Mouse (Mus musculus) cerebellum, adult 18-20 months (tissue): ENCODE results near the gene Medag.

ENCODE experiments used
- DNase-seq, 2 experiments: peaks; one replicate each; pipeline ENCODE4 v3.0.0; 2021

Gene Medag

DNA sequence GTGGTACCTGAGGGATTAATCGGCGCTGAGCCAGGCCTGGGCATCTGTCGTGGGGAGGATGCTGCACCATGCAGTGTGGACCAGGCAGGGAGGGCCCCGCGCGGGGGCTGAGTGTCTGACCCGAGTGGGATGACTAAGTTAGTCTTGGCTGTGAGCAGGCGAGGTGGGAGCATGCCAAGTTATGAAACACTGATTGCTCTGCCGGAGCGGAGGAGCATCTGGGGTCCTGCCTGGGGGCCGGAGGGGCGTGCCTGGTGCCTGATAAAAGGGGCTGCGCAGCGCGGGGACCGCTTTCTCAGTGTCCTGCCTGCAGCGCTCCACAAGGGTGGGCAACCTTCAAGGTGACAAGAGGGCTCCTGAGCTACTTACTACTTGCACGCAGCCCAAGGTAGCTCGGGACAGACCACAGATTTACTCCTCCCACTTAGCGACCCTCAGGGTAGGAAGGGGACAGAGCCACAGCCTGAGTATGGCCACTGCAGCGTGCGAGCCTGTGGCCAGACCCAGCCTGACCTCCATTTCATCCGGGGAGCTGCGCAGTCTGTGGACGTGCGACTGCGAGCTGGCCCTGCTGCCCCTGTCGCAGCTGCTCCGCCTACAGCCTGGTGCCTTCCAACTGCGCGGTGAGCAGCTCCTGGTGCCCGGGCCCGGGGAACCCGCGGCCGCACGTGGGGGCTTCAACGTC lies at the start of gene Medag:
Gene Medag (plus strand): TSS at position 241 of the 685 bp plus-strand sequence.
- DNase-seq = peak; percentile 76 to 77

DNA sequence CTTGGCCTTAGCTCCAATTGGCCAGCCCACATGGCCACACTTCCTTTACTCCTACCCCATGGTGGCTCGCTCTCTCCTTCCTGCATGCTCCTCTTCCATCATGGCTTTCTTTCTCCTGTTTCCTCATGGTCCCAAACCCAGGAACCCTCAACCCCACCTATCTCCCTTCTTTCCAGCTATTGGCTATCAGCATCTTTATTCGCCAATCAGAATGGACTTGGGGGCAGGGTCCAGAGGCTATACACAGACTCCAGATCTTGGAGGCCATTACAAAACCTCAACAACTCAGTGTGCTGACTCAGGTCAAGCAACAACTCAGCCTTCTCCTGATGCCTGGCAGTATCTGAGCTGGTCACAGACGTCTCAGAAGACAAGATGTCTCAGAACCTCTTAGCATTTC lies 48.9 kb upstream of the Medag start:
- DNase-seq = no peak

DNA sequence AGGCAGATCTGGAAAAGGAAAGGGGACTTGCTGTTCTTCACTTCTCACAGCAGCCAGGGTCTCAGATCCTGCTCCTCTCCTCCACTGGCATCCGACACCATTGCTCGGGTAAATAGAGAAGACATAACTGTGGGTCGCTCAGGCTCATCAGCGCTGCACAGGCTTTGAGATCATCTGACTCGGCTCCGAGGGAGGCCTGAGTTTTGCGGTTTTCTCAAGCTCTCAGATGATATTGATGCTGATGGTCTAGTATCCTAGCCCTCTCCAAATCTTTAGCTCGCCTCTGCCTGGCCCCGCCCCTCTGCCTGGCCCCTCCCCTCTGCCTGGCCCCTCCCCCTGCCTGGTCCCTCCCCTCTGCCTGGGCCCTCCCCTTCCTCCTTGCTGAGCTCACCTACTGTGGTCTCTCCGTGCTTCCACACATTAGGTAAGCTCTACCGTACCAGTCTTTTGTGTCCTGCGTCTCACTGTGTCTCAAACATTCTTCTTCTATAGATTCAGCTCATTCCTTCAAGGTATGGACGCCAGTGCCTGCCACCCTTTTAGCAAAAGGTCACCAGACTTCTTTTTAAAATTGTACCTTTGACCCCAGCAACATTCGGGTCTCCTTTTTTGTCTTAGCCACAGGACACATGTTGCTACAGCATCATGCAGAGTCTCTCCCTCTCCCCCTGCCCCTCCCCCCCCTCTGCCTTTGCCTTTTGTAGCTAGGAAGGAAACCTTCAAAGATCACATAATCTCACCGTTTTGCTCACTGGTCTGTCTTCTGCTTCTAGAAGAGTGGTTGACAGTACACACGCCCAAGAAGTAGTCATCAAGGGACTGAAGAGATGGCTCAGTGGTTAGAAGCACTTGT lies 47.4 kb upstream of the Medag start:
- no peak for DNase-seq

DNA sequence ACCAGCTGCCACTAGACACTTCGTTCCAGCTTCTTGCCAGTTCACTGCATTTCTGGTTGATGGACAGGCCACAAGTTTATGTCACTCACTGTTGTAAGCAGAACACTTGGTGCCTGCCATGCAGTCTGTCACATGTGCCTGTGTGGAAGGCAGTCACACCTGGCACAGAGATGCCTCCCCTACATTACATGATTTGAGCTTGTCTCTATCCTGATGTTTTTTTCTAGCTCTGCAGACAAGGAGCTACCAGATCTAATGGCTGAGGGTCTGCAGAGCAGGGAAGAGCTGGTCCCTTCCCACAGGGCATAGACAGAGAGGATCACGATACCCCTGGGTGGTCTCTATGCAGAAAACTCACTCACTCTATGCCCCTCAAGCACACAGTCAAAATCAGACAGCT lies 44.5 kb upstream of the Medag start:
- DNase-seq = no peak

DNA sequence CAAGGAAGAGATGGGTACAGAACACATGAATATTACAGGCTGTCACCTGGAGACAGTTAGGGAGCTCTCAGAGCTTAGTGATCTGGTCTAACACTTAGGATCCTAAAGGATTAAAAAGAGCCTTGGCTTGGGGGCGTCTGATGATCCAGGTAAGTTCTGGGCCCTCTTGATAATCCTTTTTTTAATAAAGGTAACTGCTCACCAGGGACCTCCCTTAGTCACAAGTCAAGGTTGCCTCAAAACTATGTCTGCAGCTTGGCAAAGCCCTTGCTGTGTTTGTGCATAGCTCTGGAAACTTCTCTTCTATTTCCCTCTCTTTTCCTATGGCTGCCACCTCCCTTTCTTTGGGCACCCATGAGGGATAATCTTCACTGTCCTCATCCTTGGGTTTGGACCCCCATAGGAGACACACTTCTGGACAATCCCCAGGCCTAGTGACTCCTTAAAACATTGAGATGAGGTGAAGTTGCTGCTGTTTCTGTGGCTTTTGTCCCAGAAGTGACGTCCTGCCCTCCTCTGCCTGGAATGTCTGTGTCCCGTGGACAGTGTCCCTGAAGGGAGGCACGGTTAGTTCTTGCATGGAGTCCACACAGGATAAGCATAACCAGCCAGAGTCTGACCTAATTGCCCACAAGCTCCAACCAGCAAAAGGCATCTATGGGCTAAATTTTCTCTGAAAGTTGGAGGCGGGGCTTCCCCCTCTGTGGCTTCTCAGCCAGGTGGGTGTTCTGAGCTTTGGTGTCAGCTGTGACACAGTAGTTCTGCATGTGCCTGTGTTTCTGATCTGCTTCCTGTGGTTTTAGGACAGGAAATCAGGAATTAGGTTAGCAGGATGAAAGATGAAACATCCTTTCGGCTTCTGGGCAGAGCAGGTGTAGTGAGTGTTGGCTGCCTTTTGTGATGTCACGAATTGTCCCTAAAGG lies 43.7 kb upstream of the Medag start:
- no peak for DNase-seq

DNA sequence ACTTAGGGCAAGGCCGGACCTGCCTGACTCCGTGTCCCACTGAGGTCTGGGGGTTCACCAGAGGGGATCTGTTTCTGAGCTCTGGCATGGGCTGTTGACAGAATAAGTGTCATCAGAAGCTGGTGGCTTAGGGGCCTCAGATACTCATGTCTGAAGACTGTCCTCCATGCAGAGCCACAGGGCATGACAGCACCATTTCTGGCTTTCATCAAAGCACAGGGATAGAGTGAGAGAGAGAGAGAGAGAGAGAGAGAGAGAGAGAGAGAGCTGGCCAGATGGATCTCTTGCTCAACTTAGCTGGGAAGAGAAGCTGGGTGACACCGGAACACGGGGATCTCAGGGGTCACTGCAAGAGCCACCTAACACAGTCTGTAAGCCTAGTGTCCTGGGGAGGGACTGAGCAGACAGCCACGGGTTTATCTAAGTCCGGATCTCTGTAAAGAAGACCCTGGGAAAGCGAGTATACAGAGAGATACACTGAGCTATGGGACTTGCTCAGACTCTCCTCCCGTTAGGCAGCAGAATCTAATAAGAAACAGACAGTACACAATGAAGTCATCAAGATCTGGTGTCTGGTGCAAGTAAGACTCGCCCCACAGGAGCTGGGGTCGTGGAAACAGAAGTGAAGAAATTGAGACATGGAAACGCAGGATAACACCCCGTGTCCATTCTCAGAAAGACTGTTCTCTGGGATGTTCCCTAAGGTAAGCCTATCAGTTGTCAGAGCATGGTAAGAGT lies 42.8 kb upstream of the Medag start:
- DNase-seq = no peak

DNA sequence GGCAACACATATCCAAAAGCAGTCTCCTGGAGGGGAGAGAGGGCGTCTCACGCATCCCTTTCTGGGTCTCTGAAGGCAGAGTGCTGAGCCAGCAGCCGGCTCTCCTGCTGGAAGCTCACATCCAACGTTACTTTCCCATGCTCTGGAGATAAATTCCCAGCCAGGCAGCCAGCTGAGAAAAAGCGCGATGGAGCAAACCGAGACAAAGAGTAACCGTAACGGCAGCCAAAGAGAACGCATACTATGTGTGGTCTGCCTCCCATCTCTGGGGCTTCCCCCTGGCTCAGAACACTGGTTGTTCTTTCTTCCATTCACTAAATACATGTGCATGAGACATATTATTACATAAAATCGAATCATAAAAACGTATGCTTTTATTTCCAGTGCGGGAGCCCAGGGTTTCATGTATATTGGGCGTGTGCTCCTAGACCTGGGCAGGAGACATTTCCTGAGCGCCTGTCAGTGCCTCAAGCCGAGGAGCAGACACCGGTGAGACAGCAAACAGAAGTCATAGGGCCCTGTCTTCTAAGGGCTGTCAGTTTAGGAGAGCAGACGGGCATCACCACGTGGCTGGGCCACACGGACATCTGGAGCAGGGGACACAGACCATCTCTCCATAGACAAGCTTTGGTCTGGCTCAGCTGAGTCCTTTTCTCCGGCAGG lies 42.0 kb upstream of the Medag start:
- DNase-seq = no peak

DNA sequence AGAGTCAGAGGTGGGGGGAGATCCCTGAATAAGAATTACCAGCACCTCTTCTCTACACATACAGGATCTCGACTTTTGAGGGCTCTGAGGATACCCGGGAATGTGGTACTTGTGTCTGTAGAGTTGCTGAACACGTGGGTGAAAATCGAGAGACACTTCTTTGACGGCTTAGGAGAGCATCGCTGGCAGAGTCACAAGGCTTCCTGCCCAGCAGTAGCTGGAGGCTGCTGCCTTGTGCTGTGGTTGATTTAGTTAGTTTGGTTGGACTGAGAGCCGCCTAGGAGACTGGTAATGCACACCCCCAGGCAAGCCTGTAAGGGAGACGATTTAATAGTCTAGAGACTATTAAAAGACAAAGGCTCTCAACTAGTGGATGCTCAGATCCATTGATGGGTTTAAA lies 39.5 kb upstream of the Medag start:
- DNase-seq = no peak

DNA sequence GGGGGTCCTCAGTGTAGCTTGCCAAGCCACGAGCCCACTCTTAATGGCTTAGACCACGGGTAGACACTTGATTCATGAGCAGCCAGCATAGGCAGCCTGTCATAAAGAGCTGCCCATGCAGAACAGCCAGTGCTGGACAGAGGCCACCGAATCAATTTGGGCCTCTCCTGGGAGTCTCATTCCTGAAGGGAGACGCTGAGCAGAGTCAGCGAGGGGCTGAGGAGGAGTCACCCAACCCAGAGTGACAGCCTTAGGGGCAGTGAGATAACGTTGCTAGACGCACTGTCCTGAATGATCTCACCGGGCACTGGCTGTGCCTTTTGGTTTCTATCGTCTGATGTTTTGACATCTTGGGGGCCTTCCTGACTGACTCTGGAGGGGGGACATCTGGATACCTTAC lies 38.3 kb upstream of the Medag start:
- DNase-seq = no peak

DNA sequence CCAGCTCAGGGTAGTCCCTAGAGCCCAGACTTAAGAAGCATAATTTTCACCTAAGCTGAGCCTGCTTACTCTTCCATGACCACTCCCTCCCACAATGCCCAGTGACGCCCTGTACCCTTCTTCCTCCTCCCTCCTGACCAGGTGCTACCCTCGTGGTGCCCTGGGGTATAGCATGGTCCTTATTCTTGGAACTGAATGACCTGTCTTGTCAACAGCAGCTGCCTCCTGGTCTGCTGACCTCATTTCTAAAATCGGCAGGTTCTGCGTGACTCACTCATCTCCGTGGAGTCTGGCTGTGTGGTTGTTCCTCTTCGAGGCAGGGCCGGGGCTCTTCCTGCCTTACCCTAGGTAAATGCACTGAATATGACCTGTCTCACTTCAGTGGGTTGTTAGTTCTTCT lies 37.5 kb upstream of the Medag start:
- peak; percentile 46 to 54 for DNase-seq

DNA sequence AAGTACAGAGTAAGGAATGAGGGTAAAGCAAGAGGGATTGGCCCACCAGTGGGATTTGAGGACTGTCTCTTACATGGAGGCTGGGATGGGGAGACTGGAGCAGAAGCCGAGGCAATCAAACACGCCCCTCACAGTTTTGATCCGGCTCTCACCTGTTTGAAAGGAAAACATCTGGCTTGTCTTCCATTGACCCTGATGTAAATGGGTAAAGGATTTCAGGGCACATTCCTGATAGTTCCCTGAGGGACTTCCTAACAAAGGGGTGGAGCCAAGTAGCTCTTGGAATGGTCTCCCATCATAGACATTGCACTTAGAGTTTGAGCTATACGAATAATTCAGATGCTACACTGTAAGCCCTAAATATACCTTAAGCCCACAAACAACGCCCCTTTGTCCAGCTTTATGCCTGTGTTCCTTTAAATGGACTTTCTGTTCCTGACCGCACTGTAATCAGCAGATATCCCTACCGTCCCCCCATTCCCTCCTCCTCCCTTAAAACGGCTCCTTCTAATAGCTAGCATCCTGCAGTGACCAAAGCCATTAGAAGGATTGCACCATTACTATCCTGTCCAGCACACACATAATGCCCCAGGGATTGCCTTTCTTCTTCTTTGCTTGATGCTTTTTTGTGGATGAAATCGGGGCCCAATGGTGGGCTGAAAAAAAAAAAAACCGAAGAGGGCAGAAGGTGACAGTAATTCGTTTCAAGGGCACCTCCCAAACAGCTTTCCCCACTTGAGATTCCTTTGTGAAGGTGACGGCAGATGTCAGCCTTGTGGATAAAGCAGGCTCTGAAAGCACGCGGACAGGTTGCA lies 36.3 kb upstream of the Medag start:
- DNase-seq = no peak

DNA sequence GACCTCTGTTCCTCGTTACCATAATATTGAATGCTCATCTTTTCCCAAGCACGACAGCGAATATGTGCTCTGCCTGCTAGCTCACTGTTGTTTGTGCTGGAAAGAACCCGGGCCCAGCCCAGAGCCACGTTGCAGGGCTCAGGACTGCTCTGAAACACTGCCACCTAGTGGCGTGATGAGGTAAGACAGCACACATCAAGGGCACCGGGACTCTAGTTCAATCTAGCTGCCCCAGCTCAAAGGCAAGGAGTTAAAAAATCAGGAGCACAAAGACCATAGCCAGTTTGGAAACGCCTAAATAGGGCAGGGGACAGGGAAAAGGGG lies 35.7 kb upstream of the Medag start:
- peak; percentile 84 to 91 for DNase-seq

DNA sequence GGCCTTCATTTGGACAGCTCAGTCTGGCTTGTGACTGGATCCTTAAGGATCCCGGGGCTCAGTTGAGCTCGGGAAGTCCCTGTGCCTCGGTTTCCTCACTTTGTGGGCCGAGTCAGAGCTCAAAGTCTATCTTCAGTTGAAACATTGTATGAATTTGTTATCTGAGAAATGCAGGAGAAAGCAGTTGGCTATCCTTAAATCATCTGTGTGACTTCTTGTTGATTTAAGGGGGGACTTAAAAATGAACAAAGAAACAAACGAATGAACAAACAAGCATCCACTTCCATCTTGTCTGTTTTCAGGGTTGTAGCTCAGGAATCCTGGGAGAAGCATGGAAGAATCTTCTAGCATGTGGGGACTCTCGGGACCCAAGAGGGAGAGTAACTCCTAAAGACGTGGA lies 35.2 kb upstream of the Medag start:
- no peak for DNase-seq

DNA sequence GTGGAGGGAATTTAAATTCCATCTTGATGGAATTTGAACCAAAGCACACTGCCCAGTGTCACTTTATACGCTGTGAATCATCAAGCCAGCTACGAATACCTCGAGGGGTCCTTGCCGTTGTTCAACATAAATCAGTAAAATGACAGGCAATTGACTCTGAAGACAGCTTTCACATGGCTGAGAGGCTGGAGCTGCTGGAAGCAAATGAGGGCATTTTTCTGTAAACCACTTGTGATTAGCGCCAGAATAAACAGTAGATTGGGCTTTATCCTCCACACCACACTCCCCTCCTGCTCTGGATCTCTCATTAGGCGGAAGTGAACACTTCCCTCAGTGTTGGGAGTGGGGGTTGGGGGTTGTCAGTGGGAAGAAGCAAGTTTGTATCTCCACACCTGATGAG lies 34.3 kb upstream of the Medag start:
- no peak for DNase-seq

DNA sequence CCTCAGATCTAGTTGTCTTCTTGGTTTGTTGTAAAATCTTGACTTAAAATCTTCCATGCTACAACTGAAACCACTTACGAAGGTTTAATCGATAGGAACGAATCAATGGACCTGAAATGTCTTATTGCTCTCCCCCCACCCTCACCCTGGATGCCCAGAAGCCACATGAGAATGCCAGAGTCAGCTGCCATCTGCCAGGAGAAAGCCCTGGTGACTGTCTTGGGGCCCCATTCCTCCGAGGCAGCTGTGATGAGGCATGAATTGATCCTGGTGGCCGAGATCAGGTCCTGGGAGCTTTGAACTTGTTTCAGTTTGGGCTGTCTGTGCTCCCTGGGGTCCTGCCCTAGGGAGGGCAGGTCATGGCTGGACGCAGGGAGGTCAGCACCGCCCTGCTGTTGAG lies 33.0 kb upstream of the Medag start:
- DNase-seq = no peak

DNA sequence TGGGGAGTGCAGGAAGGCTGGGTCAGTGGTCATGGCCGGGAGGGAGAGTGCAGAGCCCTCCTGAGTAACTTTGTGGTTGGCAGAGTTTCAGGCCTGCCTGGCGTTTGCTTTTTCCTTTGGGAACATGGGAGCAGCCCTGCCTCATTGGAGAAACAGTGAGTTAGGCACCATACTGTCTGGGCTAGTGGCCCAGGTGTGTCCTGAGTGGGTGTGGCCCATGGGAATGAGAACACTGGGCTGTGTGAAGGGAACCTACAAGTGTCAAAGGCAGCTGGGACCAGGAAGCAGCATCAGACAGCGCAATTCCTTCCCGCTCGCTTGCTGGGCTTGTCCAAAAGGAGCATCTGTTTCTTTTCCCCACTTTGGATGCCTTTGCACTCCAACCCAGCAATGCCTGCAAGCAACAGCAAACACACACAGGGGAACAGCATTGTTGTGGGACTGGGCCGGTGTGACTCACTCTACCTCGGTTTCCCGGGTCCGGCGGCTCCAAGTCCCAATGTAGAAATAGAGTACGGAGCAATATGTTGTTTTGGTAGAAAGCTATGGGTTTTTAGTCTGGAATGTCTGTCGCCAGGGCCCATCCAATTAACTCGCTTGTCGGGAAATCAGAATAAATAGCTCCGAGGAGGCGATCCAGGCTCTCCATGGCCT lies 32.3 kb upstream of the Medag start:
- DNase-seq = no peak

DNA sequence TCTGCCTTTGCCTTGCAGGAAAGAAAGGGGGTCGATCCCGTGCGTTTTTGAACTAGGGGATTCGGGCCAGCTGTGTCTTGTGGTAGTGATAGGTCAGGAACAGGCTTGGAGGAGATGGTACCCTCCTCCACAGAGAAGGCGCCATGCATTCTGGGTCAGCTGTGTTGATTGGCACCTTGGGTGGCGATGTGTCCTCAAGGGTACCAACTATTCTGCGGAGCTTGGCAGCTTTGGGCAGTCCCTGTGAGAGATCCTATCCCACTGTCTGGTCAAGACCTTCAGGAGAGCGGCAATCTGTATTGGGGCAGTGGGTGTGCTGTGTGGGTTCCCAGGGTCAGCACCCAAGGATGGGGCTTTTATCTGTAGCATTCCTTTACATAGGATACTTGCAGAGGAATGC lies 31.7 kb upstream of the Medag start:
- no peak for DNase-seq

DNA sequence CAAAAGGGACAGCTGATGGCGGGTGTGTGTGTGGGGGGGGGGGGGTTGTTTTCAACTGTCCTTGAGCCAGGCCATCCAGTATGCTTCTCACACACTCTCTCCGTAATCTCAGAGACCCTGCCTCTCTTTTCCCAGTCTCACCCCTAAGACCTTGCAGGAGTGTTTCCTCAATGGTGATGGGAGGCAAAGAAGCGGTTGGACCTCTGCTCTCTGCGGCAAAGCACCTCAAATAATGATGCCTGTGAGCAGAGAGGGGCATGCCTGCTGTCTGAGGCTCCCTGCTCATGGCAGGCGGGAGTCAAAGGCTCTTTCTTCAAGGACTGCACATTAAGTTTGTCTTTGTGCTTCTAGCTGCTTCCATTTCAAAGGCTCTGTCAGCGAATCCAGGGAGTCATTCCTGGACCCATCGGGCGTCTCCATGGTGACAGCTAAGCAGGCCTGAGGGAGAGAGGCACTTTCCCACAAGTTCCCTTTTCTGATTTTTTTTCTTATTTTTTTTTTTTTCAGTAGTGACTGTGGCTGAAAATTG lies 31.1 kb upstream of the Medag start:
- peak in 1 of 2 experiments; percentile 17 for DNase-seq

DNA sequence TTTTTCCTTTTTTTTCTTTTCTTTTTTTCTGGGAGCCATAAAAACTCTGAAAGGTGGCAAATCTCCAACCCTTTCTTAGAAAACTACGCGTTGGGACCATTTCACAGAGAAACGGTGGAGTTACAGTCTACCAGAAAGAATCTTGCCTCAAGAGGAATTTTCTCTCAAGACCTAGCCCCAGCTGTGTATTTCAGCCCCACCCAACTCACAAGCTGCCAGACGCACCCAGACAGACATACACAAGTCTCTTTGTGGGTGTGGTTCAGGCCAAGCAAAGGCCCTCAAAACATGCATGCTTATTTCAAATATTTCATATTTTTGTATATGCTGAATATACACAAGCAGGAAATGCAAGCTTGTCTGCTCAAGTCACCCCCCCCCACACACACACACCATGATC lies 29.6 kb upstream of the Medag start:
- no peak for DNase-seq

DNA sequence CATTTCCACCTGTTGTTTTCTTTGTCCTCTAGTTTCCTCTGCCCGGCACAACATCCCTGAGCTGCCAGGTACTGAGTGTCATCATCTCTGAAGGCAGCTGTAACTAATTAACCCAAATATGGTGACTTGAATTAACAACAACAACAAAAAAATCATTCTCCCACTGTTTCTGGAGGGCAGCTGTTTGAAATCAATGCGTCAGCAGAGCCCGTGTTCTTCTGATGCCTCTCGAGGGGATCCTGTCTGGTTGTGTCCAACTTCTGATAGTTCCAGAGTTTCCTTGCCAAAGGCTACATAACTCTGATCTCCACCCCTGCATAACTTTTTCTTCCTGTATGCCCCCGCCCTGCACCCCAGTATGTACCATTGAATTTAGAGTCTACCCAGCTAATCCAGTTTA lies 28.9 kb upstream of the Medag start:
- no peak for DNase-seq
